Mouse (Mus musculus) MEL (cell line): ENCODE measurements at regions not wholly inside any gene's neighbourhood (a gene's known extent, or its start where the extent isn't known, plus 50 kb on each side); places are given as distances from the start of the nearest gene placed in this dataset.

Experiments
- DNase-seq: peaks from one replicate; pipeline ENCODE4 v3.0.0; 2011; ENCODE audit warnings: low read depth, low spot score
- H3K27ac ChIP-seq: 2 replicates; pipeline ENCODE4 v1.5.1; 2012; ENCODE audit warnings: low read depth, mild to moderate bottlenecking, control low read depth, low read length, moderate library complexity; ENCODE audit not compliant: control insufficient read depth
- H3K27me3 ChIP-seq, 2 experiments: fragments of 150-350 bp in 1 of 2; sonication (generic) in 1 of 2; 2 replicates each; pipeline ENCODE4 v1.6.1; 2012; ENCODE audit warnings: low read length in 2 of 2, mild to moderate bottlenecking in 2 of 2, improper control_type of control experiment in 1 of 2, moderate library complexity in 1 of 2; ENCODE audit not compliant: insufficient read depth in 2 of 2, control insufficient read depth in 1 of 2
- H3K36me3 ChIP-seq, 2 experiments: 2 replicates each; pipeline ENCODE4 v1.6.1; 2012 to 2014; ENCODE audit warnings: low read length in 2 of 2, improper control_type of control experiment in 1 of 2, inconsistent platforms in 1 of 2, mild to moderate bottlenecking in 1 of 2; ENCODE audit not compliant: insufficient read depth in 2 of 2, control insufficient read depth in 1 of 2
- H3K4me1 ChIP-seq, 2 experiments: fragments of 150-350 bp in 1 of 2; sonication (generic) in 1 of 2; 2 replicates each; pipeline ENCODE4 v1.6.1; 2012; ENCODE audit warnings: low read length in 2 of 2, improper control_type of control experiment in 1 of 2, mild to moderate bottlenecking in 1 of 2; ENCODE audit not compliant: insufficient read depth in 2 of 2, control insufficient read depth in 1 of 2
- H3K4me3 ChIP-seq, 2 experiments: fragments of 150-350 bp in 1 of 2; sonication (generic) in 1 of 2; 2 replicates each; pipeline ENCODE4 v1.5.1; 2012; ENCODE audit warnings: low read depth in 2 of 2, low read length in 2 of 2, mild to moderate bottlenecking in 2 of 2, moderate library complexity in 2 of 2, control low read depth in 1 of 2, improper control_type of control experiment in 1 of 2; ENCODE audit not compliant: control insufficient read depth in 1 of 2, insufficient read depth in 1 of 2
- H3K79me2 ChIP-seq: 2 replicates; pipeline ENCODE4 v1.6.1; 2012; ENCODE audit warnings: mild to moderate bottlenecking, low read length, moderate library complexity; ENCODE audit not compliant: control insufficient read depth, poor library complexity, insufficient read depth
- H3K9ac ChIP-seq: 2 replicates; pipeline ENCODE4 v1.6.1; 2012; ENCODE audit warnings: low read depth, mild to moderate bottlenecking, control low read depth, low read length, moderate library complexity; ENCODE audit not compliant: control insufficient read depth, poor library complexity, severe bottlenecking
- H3K9me3 ChIP-seq: fragments of 150-350 bp; sonication (generic); replicated peaks from 2 replicates; pipeline ENCODE4 v1.6.1; 2012; ENCODE audit warnings: mild to moderate bottlenecking, low read length, improper control_type of control experiment, moderate library complexity; ENCODE audit not compliant: insufficient read depth
- BHLHE40 ChIP-seq: IDR thresholded peaks from 2 replicates; pipeline ENCODE4 v1.6.1; 2012; ENCODE audit warnings: low read depth, mild to moderate bottlenecking, inconsistent platforms, low read length, improper control_type of control experiment, borderline replicate concordance
- CHD2 ChIP-seq: IDR thresholded peaks from 2 replicates; pipeline ENCODE4 v1.6.1; 2011; ENCODE audit warnings: low read length, improper control_type of control experiment
- CTCF ChIP-seq, 3 experiments: IDR thresholded peaks in 2 of 3; conservative IDR thresholded peaks in 1 of 3; 2 replicates each; pipeline ENCODE4 v1.5.1; 2011 to 2012; ENCODE audit warnings: low read length in 3 of 3, low read depth in 2 of 3, mild to moderate bottlenecking in 2 of 3, improper control_type of control experiment in 1 of 3, inconsistent platforms in 1 of 3, mixed read lengths in 1 of 3, moderate library complexity in 1 of 3; ENCODE audit not compliant: control insufficient read depth in 1 of 3, insufficient read depth in 1 of 3, poor library complexity in 1 of 3, severe bottlenecking in 1 of 3
- ELF1 ChIP-seq: IDR thresholded peaks from 2 replicates; pipeline ENCODE4 v1.6.1; 2014; ENCODE audit warnings: low read depth, mild to moderate bottlenecking, inconsistent platforms, low read length, improper control_type of control experiment, moderate library complexity
- HCFC1 ChIP-seq: IDR thresholded peaks from 2 replicates; pipeline ENCODE4 v1.6.1; 2012; ENCODE audit warnings: low read depth, mild to moderate bottlenecking, inconsistent platforms, low read length, improper control_type of control experiment, moderate library complexity
- KAT2A ChIP-seq: conservative IDR thresholded peaks from 2 replicates; pipeline ENCODE4 v1.6.1; 2012; ENCODE audit warnings: low read depth, low read length, improper control_type of control experiment, inconsistent platforms
- MEF2A ChIP-seq: IDR thresholded peaks from 2 replicates; pipeline ENCODE4 v1.6.1; 2014; ENCODE audit warnings: low read depth, mild to moderate bottlenecking, inconsistent platforms, low read length, improper control_type of control experiment; ENCODE audit not compliant: poor library complexity, insufficient replicate concordance, severe bottlenecking; ENCODE audit errors: extremely low read depth
- NELFE ChIP-seq: IDR thresholded peaks from 2 replicates; pipeline ENCODE4 v1.6.1; 2011; ENCODE audit warnings: low read depth, low read length, improper control_type of control experiment
- NRF1 ChIP-seq: IDR thresholded peaks from 2 replicates; pipeline ENCODE4 v1.6.1; 2014; ENCODE audit warnings: low read depth, mild to moderate bottlenecking, inconsistent platforms, low read length, improper control_type of control experiment, moderate library complexity; ENCODE audit not compliant: poor library complexity, insufficient read depth, severe bottlenecking
- POLR2A ChIP-seq, 2 experiments: IDR thresholded peaks; 2 replicates each; pipeline ENCODE4 v1.6.1; 2011 to 2012; ENCODE audit warnings: low read length in 2 of 2, mild to moderate bottlenecking in 2 of 2, control low read depth in 1 of 2, improper control_type of control experiment in 1 of 2, low read depth in 1 of 2, moderate library complexity in 1 of 2; ENCODE audit not compliant: control insufficient read depth in 1 of 2, insufficient read depth in 1 of 2, poor library complexity in 1 of 2
- POLR2AphosphoS2 ChIP-seq: IDR thresholded peaks from 2 replicates; pipeline ENCODE4 v1.6.1; 2011; ENCODE audit warnings: low read length, improper control_type of control experiment
- POLR2AphosphoS5 ChIP-seq: IDR thresholded peaks from 2 replicates; pipeline ENCODE4 v1.6.1; 2012; ENCODE audit warnings: low read depth, borderline replicate concordance, mild to moderate bottlenecking, inconsistent platforms, low read length, moderate library complexity, mixed read lengths
- RCOR1 ChIP-seq: IDR thresholded peaks from 2 replicates; pipeline ENCODE4 v1.6.1; 2012; ENCODE audit warnings: low read depth, mild to moderate bottlenecking, inconsistent platforms, low read length, improper control_type of control experiment
- SMC3 ChIP-seq: IDR thresholded peaks from 2 replicates; pipeline ENCODE4 v1.6.1; 2011; ENCODE audit warnings: low read depth, low read length, improper control_type of control experiment
- TAL1 ChIP-seq: IDR thresholded peaks from 2 replicates; pipeline ENCODE4 v1.6.1; 2012; ENCODE audit warnings: mild to moderate bottlenecking, inconsistent platforms, low read length, moderate library complexity, mixed read lengths
- TBP ChIP-seq: IDR thresholded peaks from 2 replicates; pipeline ENCODE4 v1.8.0; 2011; ENCODE audit warnings: low read depth, low read length, improper control_type of control experiment
- TCF12 ChIP-seq: IDR thresholded peaks from 2 replicates; pipeline ENCODE4 v1.6.1; 2014; ENCODE audit warnings: low read depth, mild to moderate bottlenecking, inconsistent platforms, low read length, improper control_type of control experiment, moderate library complexity
- UBTF ChIP-seq: IDR thresholded peaks from 2 replicates; pipeline ENCODE4 v1.6.1; 2012; ENCODE audit warnings: low read depth, mild to moderate bottlenecking, inconsistent platforms, low read length, improper control_type of control experiment, moderate library complexity, borderline replicate concordance; ENCODE audit not compliant: insufficient read depth
- USF2 ChIP-seq, 2 experiments: IDR thresholded peaks; 2 replicates each; pipeline ENCODE4 v1.6.1; 2011 to 2012; ENCODE audit warnings: improper control_type of control experiment in 2 of 2, low read length in 2 of 2, borderline replicate concordance in 1 of 2, inconsistent platforms in 1 of 2, low read depth in 1 of 2, mild to moderate bottlenecking in 1 of 2; ENCODE audit not compliant: insufficient read depth in 1 of 2
- ZC3H11A ChIP-seq: IDR thresholded peaks from 2 replicates; pipeline ENCODE4 v1.6.1; 2012; ENCODE audit warnings: low read depth, mild to moderate bottlenecking, inconsistent platforms, low read length, improper control_type of control experiment
- ZNF384 ChIP-seq: IDR thresholded peaks from 2 replicates; pipeline ENCODE4 v1.6.1; 2012; ENCODE audit warnings: low read depth, mild to moderate bottlenecking, inconsistent platforms, low read length, improper control_type of control experiment

DNA sequence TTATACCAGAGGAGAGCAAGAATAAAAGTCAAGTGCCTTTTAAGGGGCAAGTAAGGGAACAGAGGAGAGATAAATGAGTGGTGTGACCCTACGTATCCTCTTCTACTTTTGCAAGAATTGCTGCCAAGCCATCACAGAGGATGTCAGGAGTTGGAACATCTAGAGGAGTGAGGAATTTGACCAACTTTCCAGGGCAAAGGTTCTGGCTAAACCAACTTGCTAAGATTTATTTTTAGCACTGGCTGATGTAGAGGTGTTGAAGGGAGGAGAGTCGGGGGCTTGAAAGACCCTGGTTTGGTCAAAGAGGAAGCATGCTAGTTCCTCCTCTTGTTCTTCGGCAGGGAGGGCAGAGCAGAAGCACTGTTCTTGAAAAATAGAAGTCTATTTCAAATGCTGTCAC is 113.8 kb upstream of the Dcbld2 start:
- H3K79me2 ChIP-seq = no peaks in the 10 kb centered on the region
- no peak overlapping the region for H3K9ac ChIP-seq
- DNase-seq = no peak
- H3K4me3 ChIP-seq = no peak overlapping the region
- H3K27me3 ChIP-seq = no peaks in the 10 kb centered on the region
- no peaks in the 10 kb centered on the region for H3K4me1 ChIP-seq
- no peak for TF ChIP-seq UBTF
- TF ChIP-seq ELF1 = no peak
- TF ChIP-seq USF2 (IDR thresholded peaks at IDR 0.05; ENCODE audit: borderline replicate concordance in 1 of 2, insufficient read depth in 1 of 2, low read depth in 1 of 2, low read length in 2 of 2) = no peak
- no peak for TF ChIP-seq RCOR1
- no peak for TF ChIP-seq POLR2AphosphoS2
- TF ChIP-seq TAL1 = no peak
- TF ChIP-seq POLR2A (IDR thresholded peaks at IDR 0.05; ENCODE audit: control insufficient read depth in 1 of 2, insufficient read depth in 1 of 2, low read depth in 1 of 2, low read length in 2 of 2, poor library complexity in 1 of 2) = no peak
- no peak for TF ChIP-seq HCFC1
- TF ChIP-seq NRF1 = no peak
- no peak for TF ChIP-seq SMC3
- no peak for TF ChIP-seq CHD2
- no peak for TF ChIP-seq BHLHE40
- TF ChIP-seq KAT2A = no peak
- no peaks in the 10 kb centered on the region for H3K9me3 ChIP-seq
- no peaks in the 10 kb centered on the region for H3K36me3 ChIP-seq
- no peak overlapping the region for H3K27ac ChIP-seq

DNA sequence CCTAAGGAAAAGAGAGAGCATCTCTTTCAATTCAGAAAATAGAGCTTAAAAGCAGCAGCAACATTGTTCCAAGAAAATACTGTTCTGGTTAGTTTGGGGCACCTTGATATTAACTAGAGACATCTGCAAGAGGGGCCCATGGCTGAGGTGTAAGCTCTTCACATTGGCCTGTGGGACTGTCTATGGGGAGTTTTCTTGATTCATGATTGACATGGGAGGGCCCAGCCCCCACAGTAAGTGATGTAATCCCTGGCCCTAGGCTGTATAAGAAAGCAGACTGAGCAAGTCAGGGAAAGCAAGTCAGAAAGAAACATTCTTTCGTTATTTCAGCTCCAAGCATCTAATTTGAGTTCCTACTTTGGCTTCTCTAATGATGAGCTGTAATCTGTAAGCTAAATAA is 113.1 kb upstream of the Dcbld2 start:
- no peaks in the 10 kb centered on the region for H3K4me1 ChIP-seq

More for the DNA sequence above, 113.1 kb upstream of the Dcbld2 start:
- Histone ChIP-seq H3K4me3 (no peak overlapping the region), H3K27ac (no peak overlapping the region)
- TF ChIP-seq TBP = no peak
- TF ChIP-seq TCF12 = no peak
- no peak for TF ChIP-seq KAT2A
- no peak for TF ChIP-seq ZNF384
- no peak for TF ChIP-seq NELFE
- no peak for TF ChIP-seq TAL1
- no peak for TF ChIP-seq NRF1
- no peak for TF ChIP-seq MEF2A
- no peak for TF ChIP-seq BHLHE40
- TF ChIP-seq POLR2AphosphoS5 = no peak
- no peak for TF ChIP-seq CTCF (IDR thresholded peaks at IDR 0.05 in 2 of 3, conservative IDR thresholded peaks at IDR 0.05 in 1 of 3; ENCODE audit: control insufficient read depth in 1 of 3, insufficient read depth in 1 of 3, low read depth in 2 of 3, low read length in 3 of 3, poor library complexity in 1 of 3, severe bottlenecking in 1 of 3)
- no peak for TF ChIP-seq ZC3H11A
- TF ChIP-seq, all 39 proteins: peak for 0
- no peak for DNase-seq
- Histone ChIP-seq H3K9ac (no peak overlapping the region), H3K9me3 (no peaks in the 10 kb centered on the region), H3K27me3 (no peaks in the 10 kb centered on the region), H3K36me3 (no peaks in the 10 kb centered on the region), H3K79me2 (no peaks in the 10 kb centered on the region)
